Mouse (Mus musculus): Measurements from ENCODE around the gene Klk8.

The Klk8 gene

DNA sequence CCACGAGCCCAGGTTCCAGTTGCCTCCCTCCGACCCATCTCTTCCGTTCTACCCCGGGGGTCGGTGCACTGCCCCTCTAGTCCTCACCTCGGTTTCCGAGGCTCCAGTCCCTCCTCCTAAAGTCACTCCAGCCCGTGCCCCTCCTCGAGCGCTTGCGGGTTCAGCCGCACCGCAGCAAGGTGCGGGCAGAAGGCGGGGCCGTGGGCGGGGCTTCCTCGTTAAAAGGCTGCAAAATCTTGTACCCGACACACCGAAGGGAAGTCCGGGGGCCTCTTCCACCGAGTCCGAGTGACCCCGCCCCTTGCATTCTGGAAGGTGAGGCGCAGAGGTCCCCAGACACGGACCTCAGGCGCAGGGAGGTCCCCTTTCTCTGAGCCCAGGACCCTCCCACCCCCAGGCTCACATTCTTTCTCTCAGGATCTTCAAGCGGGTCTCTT is at the start of gene Klk8:
Gene Klk8 (plus strand): TSS at position 245 of the 437 bp plus-strand sequence.
- DNase-seq (ENCODE audit: low spot score in 2 of 2): no peak

DNA sequence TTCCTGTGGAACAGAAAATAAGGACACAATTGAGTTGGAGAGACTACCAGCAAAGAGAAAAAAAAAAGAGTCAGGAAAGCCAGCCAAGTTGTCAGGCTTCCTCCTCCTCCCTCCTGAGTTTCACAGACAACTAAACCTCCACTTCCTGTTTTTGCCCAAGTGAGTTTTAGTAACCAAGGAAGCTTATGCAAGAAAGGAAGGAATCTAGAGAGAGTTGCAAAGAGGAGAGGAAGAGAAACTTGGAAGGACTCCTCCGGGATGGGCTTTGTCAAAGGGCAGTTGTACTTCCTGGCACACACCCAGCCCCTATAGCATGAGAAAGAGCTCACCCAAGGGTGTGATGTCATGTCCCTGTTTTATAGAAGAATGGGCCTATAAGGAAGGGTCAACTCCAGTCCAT is 49.6 kb upstream of the Klk8 start:
- peak; percentile 4 to 19 for DNase-seq (ENCODE audit: low spot score in 2 of 2)

DNA sequence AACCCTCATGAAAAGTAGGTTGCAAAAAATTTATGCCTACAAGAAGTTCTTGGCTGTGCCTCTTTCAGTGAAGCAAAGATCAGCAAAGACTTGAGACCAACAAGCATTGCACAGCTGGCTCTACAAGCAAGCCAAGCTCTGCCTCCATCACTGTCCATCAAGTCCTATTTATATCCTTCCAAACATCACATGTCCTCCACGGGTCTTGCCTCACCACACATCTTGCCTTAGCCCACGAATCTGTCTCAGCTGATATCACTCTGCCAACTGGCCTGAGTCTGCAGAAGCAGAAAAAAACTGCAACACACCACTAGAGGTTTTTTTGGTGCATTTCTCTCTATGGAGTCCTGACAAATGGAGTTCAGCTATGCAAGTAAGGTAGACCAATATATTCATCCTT is 44.6 kb upstream of the Klk8 start:
- no peak for DNase-seq (ENCODE audit: low spot score in 2 of 2)

DNA sequence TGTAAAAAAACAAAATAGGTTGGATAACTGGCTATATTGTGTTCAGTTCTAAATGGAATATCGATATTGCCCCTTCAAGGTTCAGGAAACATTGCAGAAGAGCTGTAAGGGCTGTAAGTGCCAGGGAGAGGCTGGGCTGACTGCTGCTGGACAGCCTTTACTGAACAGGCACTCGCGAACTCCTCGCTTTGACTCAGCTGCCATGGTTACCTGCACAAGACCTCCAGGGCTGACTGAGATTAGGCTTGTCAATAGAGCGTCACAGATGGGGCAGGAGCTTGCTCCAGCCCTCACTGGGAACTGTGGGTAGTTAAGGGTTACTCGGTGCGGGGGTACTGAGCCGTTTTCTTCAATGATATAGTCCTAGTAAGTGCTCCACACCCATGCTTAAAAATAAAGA is 30.9 kb upstream of the Klk8 start:
- no peak for DNase-seq (ENCODE audit: low spot score in 2 of 2)

- DNase-seq (ENCODE audit: low spot score in 2 of 2): no peak
Observed at GRCm38 (mm10) chr7:43768597-43768996, 28.8 kb upstream of the Klk8 start, which contains the start of gene Klk12. Klk12 (plus strand) TSS chr7:43768897.

GRCm38 (mm10) chr7:43769636-43770035 is 27.7 kb upstream of the Klk8 start:
- DNase-seq (ENCODE audit: low spot score in 2 of 2): no peak

DNA sequence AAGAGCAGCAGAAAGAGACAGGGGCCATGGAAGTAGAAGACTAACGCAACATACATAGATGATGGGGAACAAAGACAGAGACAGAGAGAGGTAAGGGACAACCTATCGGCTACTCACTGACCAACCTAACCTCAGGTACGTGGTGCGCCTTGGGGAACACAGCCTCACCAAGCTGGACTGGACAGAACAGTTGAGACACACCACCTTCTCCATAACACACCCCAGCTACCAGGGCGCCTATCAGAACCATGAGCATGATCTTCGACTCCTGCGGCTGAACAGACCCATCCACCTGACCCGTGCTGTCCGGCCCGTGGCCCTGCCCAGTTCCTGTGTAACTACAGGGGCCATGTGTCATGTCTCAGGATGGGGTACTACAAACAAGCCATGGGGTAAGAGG is 26.7 kb upstream of the Klk8 start:
- no peak for DNase-seq (ENCODE audit: low spot score in 2 of 2)

DNA sequence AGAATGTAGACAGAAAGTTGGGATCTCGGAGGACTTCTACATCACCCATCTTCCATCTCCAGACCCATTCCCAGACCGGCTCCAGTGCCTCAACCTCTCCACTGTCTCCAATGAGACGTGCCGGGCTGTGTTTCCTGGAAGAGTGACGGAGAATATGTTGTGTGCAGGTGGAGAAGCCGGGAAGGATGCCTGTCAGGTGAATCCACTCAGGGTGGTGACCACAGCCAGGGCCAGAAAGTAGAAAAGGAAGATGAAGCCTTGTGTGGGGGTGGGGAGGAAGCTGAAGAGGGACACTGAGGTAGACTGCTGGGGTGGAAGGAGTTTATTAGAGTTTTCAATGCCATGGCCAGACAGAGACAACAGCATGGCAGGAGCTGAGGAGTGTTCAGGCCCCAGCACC is 25.5 kb upstream of the Klk8 start:
- DNase-seq (ENCODE audit: low spot score in 2 of 2): no peak

DNA sequence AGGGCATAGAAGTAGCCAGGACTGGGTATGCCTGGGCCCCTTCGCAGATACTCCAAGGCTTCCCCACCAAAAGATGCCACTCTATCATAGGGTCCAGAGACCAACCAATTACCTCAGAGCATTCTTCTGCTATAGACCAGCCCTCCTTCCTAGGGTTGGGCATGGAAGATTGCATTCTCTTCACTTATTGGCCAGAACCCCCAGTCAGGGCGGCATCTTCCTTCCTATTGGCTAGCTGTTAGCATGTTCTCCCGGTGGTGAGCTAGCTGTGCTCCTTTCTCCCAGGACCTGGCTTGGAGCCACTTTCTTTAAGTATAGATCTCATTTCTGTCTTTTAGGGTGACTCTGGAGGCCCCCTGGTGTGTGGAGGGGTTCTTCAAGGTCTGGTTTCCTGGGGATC is 24.5 kb upstream of the Klk8 start:
- DNase-seq (ENCODE audit: low spot score in 2 of 2): no peak

GRCm38 (mm10) chr7:43774364-43774763 is 23.0 kb upstream of the Klk8 start, which contains the start of gene Klk11:
Klk11 (plus strand) TSS chr7:43774604.
- no peak for DNase-seq (ENCODE audit: low spot score in 2 of 2)

DNA sequence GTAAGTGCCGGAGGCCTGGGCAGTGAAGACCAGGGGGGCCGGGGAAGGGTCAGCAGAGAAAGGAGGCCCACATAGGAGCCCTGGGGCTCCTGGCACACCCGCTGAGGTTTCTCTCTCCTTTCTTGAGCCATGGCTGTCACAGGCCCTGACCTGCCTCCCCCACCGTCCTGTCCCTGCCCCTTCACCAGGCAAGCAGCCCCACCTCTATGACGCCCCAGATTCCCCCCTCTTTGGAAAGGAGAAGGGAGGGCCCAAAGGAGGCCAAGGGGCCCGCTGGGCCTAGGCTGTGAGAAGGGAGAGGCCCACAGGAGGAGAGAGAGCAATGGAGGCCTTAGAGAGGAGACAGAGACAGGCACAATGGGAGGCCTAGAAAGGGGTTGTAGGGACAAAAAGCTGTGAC is 22.6 kb upstream of the Klk8 start:
- DNase-seq (ENCODE audit: low spot score in 2 of 2): no peak

GRCm38 (mm10) chr7:43775311-43776057 is 21.9 kb upstream of the Klk8 start:
- no peak for DNase-seq (ENCODE audit: low spot score in 2 of 2)

DNA sequence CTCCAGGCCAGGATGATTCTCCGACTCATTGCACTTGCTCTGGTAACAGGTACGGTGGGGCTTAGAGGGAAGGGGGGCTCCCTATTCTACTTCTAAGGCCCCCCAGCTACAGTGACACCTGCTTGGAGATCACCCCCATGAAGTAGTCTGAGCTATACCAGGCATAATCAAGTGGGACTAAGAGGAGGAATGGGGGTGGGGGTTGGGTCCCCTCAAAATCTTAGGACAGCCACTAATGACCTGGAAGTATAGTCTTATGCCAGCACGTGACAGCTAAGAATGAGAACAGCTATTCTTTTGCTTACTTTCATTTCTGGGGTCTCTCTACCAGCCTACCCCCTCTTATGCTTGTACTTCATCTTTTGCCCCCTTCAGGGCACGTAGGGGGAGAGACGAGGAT is 20.9 kb upstream of the Klk8 start:
- DNase-seq (ENCODE audit: low spot score in 2 of 2): no peak

GRCm38 (mm10) chr7:43777423-43777822 is 20.0 kb upstream of the Klk8 start:
- DNase-seq (ENCODE audit: low spot score in 2 of 2): no peak

GRCm38 (mm10) chr7:43778176-43778970 is 19.0 kb upstream of the Klk8 start:
- DNase-seq (ENCODE audit: low spot score in 2 of 2): no peak

- no peak for DNase-seq (ENCODE audit: low spot score in 2 of 2)
Observed at GRCm38 (mm10) chr7:43780241-43780640, 17.1 kb upstream of the Klk8 start.

DNA sequence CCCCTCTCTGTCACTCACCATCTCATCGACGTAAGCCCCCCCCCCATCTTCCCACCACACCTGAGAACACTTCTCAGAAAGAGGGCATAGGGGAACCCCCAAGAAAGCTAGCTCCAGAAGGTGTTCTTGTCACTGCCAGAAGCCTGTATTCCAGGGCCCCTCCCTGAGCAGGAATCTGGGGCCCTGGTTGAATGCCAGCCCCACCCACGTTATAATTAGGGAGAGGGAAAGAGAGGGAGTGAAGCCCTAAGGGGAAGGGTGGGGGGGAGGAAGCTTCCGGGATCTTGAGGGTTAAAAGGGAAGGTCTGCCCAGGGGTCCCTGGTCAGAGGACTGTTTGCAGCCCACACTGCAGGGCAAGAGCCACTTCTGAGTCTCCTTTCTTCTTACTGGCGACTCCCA is 16.6 kb upstream of the Klk8 start, which contains the start of gene Klk10:
Gene Klk10 (plus strand): TSS at position 290 of the 400 bp plus-strand sequence.
- no peak for DNase-seq (ENCODE audit: low spot score in 2 of 2)

- DNase-seq (ENCODE audit: low spot score in 2 of 2): no peak
Observed at GRCm38 (mm10) chr7:43781541-43781940, 15.8 kb upstream of the Klk8 start.

GRCm38 (mm10) chr7:43782275-43783265 is 14.8 kb upstream of the Klk8 start:
- DNase-seq (ENCODE audit: low spot score in 2 of 2): peak; percentile 66 to 69

GRCm38 (mm10) chr7:43785286-43785685 is 12.1 kb upstream of the Klk8 start:
- no peak for DNase-seq (ENCODE audit: low spot score in 2 of 2)

- no peak for DNase-seq (ENCODE audit: low spot score in 2 of 2)
Observed at GRCm38 (mm10) chr7:43788096-43788495, 9.3 kb upstream of the Klk8 start.

DNA sequence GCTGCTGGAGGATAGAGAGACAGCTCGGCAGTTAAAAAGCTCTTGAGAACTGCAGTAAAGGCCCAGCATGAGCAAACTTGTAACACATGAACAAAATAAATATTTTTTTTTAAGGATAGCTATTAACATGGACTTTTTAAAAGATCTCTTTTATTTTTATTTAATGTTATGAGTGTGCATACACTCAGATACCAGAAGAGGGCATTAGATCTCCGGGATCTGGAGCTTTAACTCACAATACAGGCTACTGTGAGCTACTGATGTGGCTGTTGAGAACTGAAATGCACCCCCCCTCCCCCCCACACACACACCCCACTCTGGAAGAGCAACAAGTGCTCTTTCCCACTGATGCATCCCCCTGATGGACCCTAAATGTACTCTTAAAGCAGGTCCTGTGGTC is 8.1 kb upstream of the Klk8 start:
- no peak for DNase-seq (ENCODE audit: low spot score in 2 of 2)

All from frontal cortex, postnatal 36 days (tissue).